Mouse (Mus musculus) testis, adult 2 months (tissue): ENCODE data around the gene 2010109A12Rik.

Source experiments
- CTCF ChIP-seq: fragments of 200-500 bp; IDR thresholded peaks from 2 replicates; pipeline ENCODE4 v1.5.1; 2012; ENCODE audit warnings: low read depth, mild to moderate bottlenecking, inconsistent platforms, low read length, moderate library complexity; ENCODE audit not compliant: control insufficient read depth, insufficient read depth, insufficient replicate concordance
- POLR2A ChIP-seq: fragments of 200-500 bp; IDR thresholded peaks from 2 replicates; pipeline ENCODE4 v1.6.1; 2012; ENCODE audit warnings: low read depth, mild to moderate bottlenecking, inconsistent platforms, low read length, moderate library complexity; ENCODE audit not compliant: control insufficient read depth

GRCm38 (mm10) chr5:93189607-93190006, 16.7 kb upstream of the 2010109A12Rik start:
- TF ChIP-seq CTCF (no peak), POLR2A (no peak)
